8 mouse cellular contexts compared by ENCODE assay signal in the genomic region with DNA sequence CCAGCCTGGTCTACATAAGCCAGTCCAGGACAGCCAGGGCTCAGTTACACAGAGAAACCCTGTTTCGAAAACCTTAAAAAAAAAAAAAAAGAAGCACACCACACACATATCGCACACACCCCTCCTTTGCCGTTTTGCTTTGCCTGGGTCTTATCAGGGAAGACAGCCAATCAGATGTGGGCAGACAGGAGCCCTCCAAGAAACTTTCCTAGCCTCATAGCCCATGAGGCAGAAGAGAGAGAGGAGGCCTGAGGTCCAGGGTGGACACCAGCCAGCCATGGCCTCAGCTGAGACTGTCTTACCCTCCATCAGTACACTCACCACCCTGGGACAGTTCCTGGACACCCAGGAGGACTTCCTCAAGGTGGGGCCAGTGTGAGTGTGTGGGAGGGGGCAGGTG. TPM values are rescaled to one million over a fixed set of nuclear protein-coding genes. Genes with fewer than 3 reads are reported as not detected.
DNase-seq lines count a peak whose midpoint lies in the region; ATAC-seq and TF ChIP-seq lines count a peak whose summit lies in the region.

Gene Klf1, plus strand, starts transcription at position 177 of the 400 bp plus-strand sequence.

- H3K36me3 ChIP-seq in heart, embryonic 10.5 days: no peaks in the 10 kb centered on the region
- peaks cover 47% of the 10 kb centered on the region for H3K36me3 ChIP-seq in G1E (replicated peaks)
- no peaks in the 10 kb centered on the region for H3K36me3 ChIP-seq in hindbrain, embryonic 10.5 days
- no peaks in the 10 kb centered on the region for H3K36me3 ChIP-seq in midbrain, embryonic 10.5 days

- ATAC-seq in G1E (ENCODE audit: extremely low read depth, insufficient number of reproducible peaks, low FRiP score, poor library complexity, severe bottlenecking): peak; percentile 64

- intact Hi-C loops in left cerebral cortex, postnatal 4 days (cut with DNase I): no loop called here

- 49% methylated on average over 3 of the region's 3 CpGs for WGBS in heart, embryonic 10.5 days
- whole genome bisulfite sequencing in hindbrain, embryonic 10.5 days: 82% methylated on average over 3 of the region's 3 CpGs
- whole genome bisulfite sequencing in midbrain, embryonic 10.5 days: 85% methylated on average over 3 of the region's 3 CpGs

- H3K27ac ChIP-seq in heart, embryonic 10.5 days: peak within 1 kb of the TSS; percentile 91
- H3K27ac ChIP-seq in hindbrain, embryonic 10.5 days: peak within 1 kb of the TSS; percentile 89
- peak within 1 kb of the TSS; percentile 87 for H3K27ac ChIP-seq in midbrain, embryonic 10.5 days (replicated peaks)

- peaks cover 34% of the 10 kb centered on the region for H3K27me3 ChIP-seq in heart, embryonic 10.5 days (ENCODE audit: insufficient read depth, poor library complexity, severe bottlenecking)
- H3K27me3 ChIP-seq in G1E (ENCODE audit: insufficient read depth, low read length): no peaks in the 10 kb centered on the region
- H3K27me3 ChIP-seq in hindbrain, embryonic 10.5 days (ENCODE audit: insufficient read depth, poor library complexity, severe bottlenecking): peaks cover 50% of the 10 kb centered on the region
- H3K27me3 ChIP-seq in midbrain, embryonic 10.5 days (ENCODE audit: low read depth, poor library complexity, severe bottlenecking): peaks cover 63% of the 10 kb centered on the region

- peaks cover 11% of the 10 kb centered on the region for H3K4me1 ChIP-seq in heart, embryonic 10.5 days
- peaks cover 65% of the 10 kb centered on the region for H3K4me1 ChIP-seq in G1E (ENCODE audit: insufficient read depth, low read depth, low read length)
- H3K4me1 ChIP-seq in hindbrain, embryonic 10.5 days (replicated peaks): peaks cover 16% of the 10 kb centered on the region
- peaks cover 15% of the 10 kb centered on the region for H3K4me1 ChIP-seq in midbrain, embryonic 10.5 days

- no peaks in the 10 kb centered on the region for H3K9me3 ChIP-seq in heart, embryonic 10.5 days
- H3K9me3 ChIP-seq in G1E (replicated peaks): no peaks in the 10 kb centered on the region
- H3K9me3 ChIP-seq in hindbrain, embryonic 10.5 days: no peaks in the 10 kb centered on the region
- H3K9me3 ChIP-seq in midbrain, embryonic 10.5 days (replicated peaks): no peaks in the 10 kb centered on the region

- DNase-seq in heart, embryonic 10.5 days (ENCODE audit: low spot score): peak; percentile 91
- no peak for DNase-seq in heart, adult 18-20 months
- DNase-seq in G1E (ENCODE audit: low spot score): peak; percentile 81
- DNase-seq in hindbrain, embryonic 10.5 days (ENCODE audit: low spot score): no peak
- DNase-seq in midbrain, embryonic 10.5 days (ENCODE audit: low spot score): no peak
- DNase-seq in layer of hippocampus, adult 18-20 months (ENCODE audit: low spot score in 2 of 2): no peak
- no peak for DNase-seq in left cerebral cortex, postnatal 4 days
- DNase-seq in right cerebral cortex, postnatal 4 days: no peak

- no peak for TF ChIP-seq CTCF in G1E (IDR thresholded peaks at IDR 0.05; ENCODE audit: low read depth, low read length)

- peak within 1 kb of the TSS; percentile 82 for H3K4me3 ChIP-seq in heart, embryonic 10.5 days
- peak within 1 kb of the TSS; percentile 84 for H3K4me3 ChIP-seq in G1E (ENCODE audit: low read depth, low read length)
- peak within 1 kb of the TSS; percentile 71 for H3K4me3 ChIP-seq in hindbrain, embryonic 10.5 days
- peak within 1 kb of the TSS; percentile 76 for H3K4me3 ChIP-seq in midbrain, embryonic 10.5 days

RNA-seq across cellular contexts. Expression of gene Klf1, which starts in this region (rescaled TPM):
- 54.2 and 54.3 TPM in 2 replicates for polyA plus RNA-seq in heart, embryonic 10.5 days (2016; fragmentation: Nextera tagmentation; extraction: Ambion mirVana)
- not detected for total RNA-seq in heart, adult 18-20 months (2021)
- 69.9 and 75.0 TPM in 2 replicates for total RNA-seq in G1E (2014; fragmentation: Nextera tagmentation)
- 51.5 and 56.1 TPM in 2 replicates for total RNA-seq in G1E (2017)
- polyA plus RNA-seq in G1E (2012): 193 and 253 TPM in 2 replicates
- 18.2 and 21.5 TPM in 2 replicates for polyA plus RNA-seq in hindbrain, embryonic 10.5 days (2016; fragmentation: Nextera tagmentation; extraction: Ambion mirVana)
- 14.8 and 19.7 TPM in 2 replicates for polyA plus RNA-seq in midbrain, embryonic 10.5 days (2016; fragmentation: Nextera tagmentation; extraction: Ambion mirVana)
- total RNA-seq in layer of hippocampus, adult 18-20 months (2021): under 1 TPM in 1 of 2 experiments, not detected in 1; 0.27 TPM
- total RNA-seq in left cerebral cortex, postnatal 4 days (2021): under 1 TPM in 1 of 2 experiments, not detected in 1; 0.24 TPM

Comparison
In these comparisons a context has a peak if more than half of its experiments do, and no peak if none do; other contexts are left out.
1. RNA of gene Klf1 (total RNA-seq): 51.5 to 75.0 TPM in G1E; 0.27 TPM in layer of hippocampus, adult 18-20 months, 0.24 TPM in left cerebral cortex, postnatal 4 days and not detected in heart, adult 18-20 months; every median in the first group is over 10 times any median in the second.
2. DNase-seq: peak in heart, embryonic 10.5 days (single experiment) and G1E (single experiment); none in heart, adult 18-20 months (0 of 2), hindbrain, embryonic 10.5 days (single experiment), midbrain, embryonic 10.5 days (single experiment), layer of hippocampus, adult 18-20 months (0 of 2), left cerebral cortex, postnatal 4 days (single experiment) and right cerebral cortex, postnatal 4 days (single experiment).
3. Peak in every context shown above with its lines, with median percentiles within 50 percentile points of each other: H3K27ac ChIP-seq and H3K4me3 ChIP-seq.